Mouse (Mus musculus) liver (tissue): ENCODE results near the gene Pheta2.
"Not testable (repeated sequence)": the region's sequence is repeated elsewhere in the genome, so short reads cannot be mapped to it uniquely, and the experiment has no call there.

Experiments
- DNase-seq: peaks from one replicate; pipeline ENCODE4 v3.0.0-alpha.2; 2020; ENCODE audit warnings: mixed read lengths

Gene Pheta2

GRCm38 (mm10) chr15:82343368-82344287, 4.9 kb downstream of the Pheta2 start:
- DNase-seq: no peak

GRCm38 (mm10) chr15:82344971-82345370, 6.2 kb downstream of the Pheta2 start:
- DNase-seq: peak; percentile 59

GRCm38 (mm10) chr15:82345820-82346470, 7.2 kb downstream of the Pheta2 start:
- peak; percentile 99 for DNase-seq

GRCm38 (mm10) chr15:82346580-82347302, 8.0 kb downstream of the Pheta2 start:
- DNase-seq: no peak

GRCm38 (mm10) chr15:82347303-82347676, 8.5 kb downstream of the Pheta2 start:
- no peak for DNase-seq

- DNase-seq: no peak
Measured at GRCm38 (mm10) chr15:82347852-82348251, 9.1 kb downstream of the Pheta2 start.

GRCm38 (mm10) chr15:82348258-82348998, 9.7 kb downstream of the Pheta2 start:
- DNase-seq: no peak

- DNase-seq: no peak
Measured at GRCm38 (mm10) chr15:82348999-82349341, 10.2 kb downstream of the Pheta2 start.

- DNase-seq: no peak
Measured at GRCm38 (mm10) chr15:82350349-82350748, 11.6 kb downstream of the Pheta2 start.

GRCm38 (mm10) chr15:82351480-82351879, 12.7 kb downstream of the Pheta2 start:
- peak; percentile 65 for DNase-seq

- DNase-seq: peak; percentile 33
Measured at GRCm38 (mm10) chr15:82353078-82353744, 14.5 kb downstream of the Pheta2 start.

- no peak for DNase-seq
Measured at GRCm38 (mm10) chr15:82353745-82354113, 15.0 kb downstream of the Pheta2 start.

GRCm38 (mm10) chr15:82354126-82354945, 15.6 kb downstream of the Pheta2 start, which contains the start of gene Ndufa6:
Gene Ndufa6 (minus strand): TSS chr15:82354322.
- DNase-seq: peak; percentile 99

GRCm38 (mm10) chr15:82358431-82359260, 19.9 kb downstream of the Pheta2 start:
- no peak for DNase-seq

- peak; percentile 32 for DNase-seq
Measured at GRCm38 (mm10) chr15:82361459-82362018, 22.8 kb downstream of the Pheta2 start.

GRCm38 (mm10) chr15:82362234-82362633, 23.5 kb downstream of the Pheta2 start:
- DNase-seq: no peak

- not testable (repeated sequence) for DNase-seq
Measured at GRCm38 (mm10) chr15:82363801-82364200, 25.1 kb downstream of the Pheta2 start.

GRCm38 (mm10) chr15:82364561-82364960, 25.8 kb downstream of the Pheta2 start:
- not testable (repeated sequence) for DNase-seq

- no peak for DNase-seq
Measured at GRCm38 (mm10) chr15:82368146-82368545, 29.4 kb downstream of the Pheta2 start.

- DNase-seq: no peak
Measured at GRCm38 (mm10) chr15:82368851-82369250, 30.1 kb downstream of the Pheta2 start.
